Mouse (Mus musculus) ES-Bruce4 (cell line): Measurements from ENCODE around the gene Sfi1. TPM values are rescaled to one million over a fixed set of nuclear protein-coding genes. Genes with fewer than 3 reads are reported as not detected.
"Not testable (repeated sequence)": the region's sequence is repeated elsewhere in the genome, so short reads cannot be mapped to it uniquely, and the experiment has no call there.

Experiments used
- H3K27ac ChIP-seq: 2 replicates; pipeline ENCODE4 v1.5.1; 2012; ENCODE audit warnings: low read length, inconsistent platforms; ENCODE audit not compliant: insufficient read depth
- H3K27me3 ChIP-seq: 2 replicates; pipeline ENCODE4 v1.6.1; 2012; ENCODE audit warnings: mild to moderate bottlenecking, low read length, inconsistent platforms; ENCODE audit not compliant: control insufficient read depth, poor library complexity, insufficient read depth, severe bottlenecking
- H3K36me3 ChIP-seq: 2 replicates; pipeline ENCODE4 v1.6.1; 2012; ENCODE audit warnings: inconsistent platforms, mild to moderate bottlenecking, low read length, moderate library complexity; ENCODE audit not compliant: control insufficient read depth, poor library complexity, insufficient read depth, severe bottlenecking
- H3K4me1 ChIP-seq: one replicate; pipeline ENCODE4 v1.8.1; 2011; ENCODE audit warnings: low read length; ENCODE audit not compliant: control insufficient read depth, insufficient read depth
- H3K4me3 ChIP-seq: 2 replicates; pipeline ENCODE4 v1.5.1; 2011; ENCODE audit warnings: low read depth, mild to moderate bottlenecking, low read length
- H3K9ac ChIP-seq: 2 replicates; pipeline ENCODE4 v1.6.1; 2012; ENCODE audit warnings: low read depth, mild to moderate bottlenecking, inconsistent platforms; ENCODE audit not compliant: poor library complexity, severe bottlenecking
- H3K9me3 ChIP-seq: replicated peaks from 2 replicates; pipeline ENCODE4 v1.6.1; 2012; ENCODE audit warnings: mild to moderate bottlenecking, low read length, inconsistent platforms; ENCODE audit not compliant: control insufficient read depth, poor library complexity, insufficient read depth, severe bottlenecking
- CTCF ChIP-seq: IDR thresholded peaks from one replicate; pipeline ENCODE4 v1.8.1; 2011; ENCODE audit warnings: low read depth, low read length
- EP300 ChIP-seq: IDR thresholded peaks from 2 replicates; pipeline ENCODE4 v1.6.1; 2011; ENCODE audit warnings: low read depth, low read length; ENCODE audit not compliant: insufficient read depth
- POLR2A ChIP-seq: IDR thresholded peaks from one replicate; pipeline ENCODE4 v1.8.1; 2011; ENCODE audit warnings: low read length; ENCODE audit not compliant: insufficient read depth
- polyA plus RNA-seq: library from polyadenylated mRNA; stranded (reverse); fragments of >200 nt; gene quantifications from 2 replicates; pipeline ENCODE4 v1.2.4, GENCODE M21; 2011; ENCODE audit warnings: low read depth; ENCODE audit not compliant: missing spikeins, insufficient read depth, insufficient read length

The Sfi1 gene
- polyA plus RNA-seq, 1 experiment, result 17.1 TPM

GRCm38 (mm10) chr11:3124932-3125810 is 68.1 kb downstream of the Sfi1 start:
- H3K27ac ChIP-seq, H3K36me3 ChIP-seq, H3K4me3 ChIP-seq, H3K27me3 ChIP-seq, H3K9me3 ChIP-seq, H3K9ac ChIP-seq, H3K4me1 ChIP-seq: not testable (repeated sequence)
- peak; percentile 14 for TF ChIP-seq CTCF

DNA sequence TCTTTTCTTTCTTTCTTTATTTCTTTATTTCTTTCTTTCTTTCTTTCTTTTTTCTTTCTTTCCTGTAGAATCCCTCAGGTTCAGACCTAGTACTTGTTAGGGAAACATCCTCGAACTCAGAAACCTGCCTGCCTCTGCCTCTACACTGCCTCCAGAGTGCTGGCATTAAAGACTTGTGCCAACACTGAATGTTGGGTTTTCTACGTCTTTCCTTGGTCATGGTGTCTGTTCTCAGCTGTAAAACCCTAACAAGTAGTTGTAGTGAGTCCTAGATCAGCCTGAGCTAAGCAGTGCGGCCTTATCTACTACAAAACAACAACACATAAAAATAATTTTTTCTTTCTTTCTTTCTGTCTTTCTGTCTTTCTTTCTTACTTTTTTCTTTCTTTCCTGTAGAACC is 78.9 kb downstream of the Sfi1 start:
- H3K27ac ChIP-seq, result no peak overlapping the region
- peaks cover 12% of the 10 kb centered on the region for H3K9me3 ChIP-seq
- H3K27me3 ChIP-seq, result no peaks in the 10 kb centered on the region
- H3K36me3 ChIP-seq, result no peaks in the 10 kb centered on the region
- H3K9ac ChIP-seq, result no peak overlapping the region
- no peak overlapping the region for H3K4me3 ChIP-seq
- TF ChIP-seq CTCF (no peak), EP300 (no peak), POLR2A (no peak)
- H3K4me1 ChIP-seq, result no peaks in the 10 kb centered on the region

GRCm38 (mm10) chr11:3106154-3106553 is 87.1 kb downstream of the Sfi1 start:
- H3K27me3 ChIP-seq, result peaks cover 9% of the 10 kb centered on the region
- H3K27ac ChIP-seq, result no peak overlapping the region
- no peak overlapping the region for H3K4me3 ChIP-seq
- TF ChIP-seq CTCF (no peak), EP300 (no peak), POLR2A (no peak)
- H3K4me1 ChIP-seq, result no peaks in the 10 kb centered on the region
- H3K9ac ChIP-seq, result no peak overlapping the region
- 0 out of 2 replicates have a peak, but pooled peaks cover 6% of the 10 kb centered on the region for H3K36me3 ChIP-seq
- peaks cover 34% of the 10 kb centered on the region for H3K9me3 ChIP-seq

GRCm38 (mm10) chr11:3105261-3105731 is 88.0 kb downstream of the Sfi1 start:
- peaks cover 12% of the 10 kb centered on the region for H3K27me3 ChIP-seq
- H3K4me3 ChIP-seq, result no peak overlapping the region
- peaks cover 31% of the 10 kb centered on the region for H3K9me3 ChIP-seq
- no peak for TF ChIP-seq EP300
- 0 out of 2 replicates have a peak, but pooled peaks cover 7% of the 10 kb centered on the region for H3K36me3 ChIP-seq
- H3K27ac ChIP-seq, result no peak overlapping the region
- no peaks in the 10 kb centered on the region for H3K4me1 ChIP-seq
- H3K9ac ChIP-seq, result no peak overlapping the region

GRCm38 (mm10) chr11:3104501-3105260 is 88.6 kb downstream of the Sfi1 start:
- not testable (repeated sequence) for H3K36me3 ChIP-seq, H3K4me1 ChIP-seq, H3K9ac ChIP-seq, H3K4me3 ChIP-seq, H3K27ac ChIP-seq
- Histone ChIP-seq H3K9me3 (peaks cover 34% of the 10 kb centered on the region), H3K27me3 (peaks cover 16% of the 10 kb centered on the region)

DNA sequence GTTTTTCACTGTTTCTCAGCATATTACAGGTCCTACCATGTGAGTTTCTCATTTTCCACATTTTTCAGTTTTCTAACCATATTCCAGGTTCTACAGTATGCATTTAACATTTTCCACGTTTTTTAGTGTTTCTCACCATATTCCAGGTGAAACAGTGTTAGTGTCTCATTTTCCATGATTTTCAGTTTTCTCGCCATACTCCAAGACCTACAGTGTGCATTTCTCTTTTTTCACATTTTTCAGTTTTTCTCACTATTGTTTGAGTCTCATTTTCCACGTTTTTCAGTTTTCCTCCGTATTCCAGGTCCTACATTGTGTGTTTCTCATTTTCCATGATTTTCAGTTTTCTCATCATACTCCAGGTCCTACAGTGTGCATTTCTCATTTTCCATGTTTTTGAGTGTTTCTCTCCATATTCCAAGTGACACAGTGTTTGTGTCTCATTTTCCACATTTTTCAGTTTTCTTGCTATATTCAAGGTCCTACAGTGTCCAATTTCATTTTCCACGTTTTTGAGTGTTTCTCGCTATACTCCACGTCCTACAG is 89.6 kb downstream of the Sfi1 start:
- peaks cover 32% of the 10 kb centered on the region for H3K9me3 ChIP-seq
- peaks cover 16% of the 10 kb centered on the region for H3K27me3 ChIP-seq
- no peak overlapping the region for H3K27ac ChIP-seq
- H3K4me1 ChIP-seq, result no peaks in the 10 kb centered on the region
- H3K9ac ChIP-seq, result no peak overlapping the region
- TF ChIP-seq EP300 (no peak), POLR2A (no peak), CTCF (no peak)
- no peak overlapping the region for H3K4me3 ChIP-seq
- H3K36me3 ChIP-seq, result 0 out of 2 replicates have a peak, but pooled peaks cover 10% of the 10 kb centered on the region

- not testable (repeated sequence) for H3K27ac ChIP-seq, H3K9ac ChIP-seq, H3K4me1 ChIP-seq, H3K4me3 ChIP-seq, H3K36me3 ChIP-seq
- Histone ChIP-seq H3K9me3 (peaks cover 32% of the 10 kb centered on the region), H3K27me3 (peaks cover 16% of the 10 kb centered on the region)
These were observed 90.6 kb downstream of the Sfi1 start for GRCm38 (mm10) chr11:3102626-3103025.
